Mouse (Mus musculus): ENCODE measurements around the gene C1qtnf12.
A peak's percentile ranks its signal among the peaks of the same experiment; 100 is the strongest.

The C1qtnf12 gene

DNA sequence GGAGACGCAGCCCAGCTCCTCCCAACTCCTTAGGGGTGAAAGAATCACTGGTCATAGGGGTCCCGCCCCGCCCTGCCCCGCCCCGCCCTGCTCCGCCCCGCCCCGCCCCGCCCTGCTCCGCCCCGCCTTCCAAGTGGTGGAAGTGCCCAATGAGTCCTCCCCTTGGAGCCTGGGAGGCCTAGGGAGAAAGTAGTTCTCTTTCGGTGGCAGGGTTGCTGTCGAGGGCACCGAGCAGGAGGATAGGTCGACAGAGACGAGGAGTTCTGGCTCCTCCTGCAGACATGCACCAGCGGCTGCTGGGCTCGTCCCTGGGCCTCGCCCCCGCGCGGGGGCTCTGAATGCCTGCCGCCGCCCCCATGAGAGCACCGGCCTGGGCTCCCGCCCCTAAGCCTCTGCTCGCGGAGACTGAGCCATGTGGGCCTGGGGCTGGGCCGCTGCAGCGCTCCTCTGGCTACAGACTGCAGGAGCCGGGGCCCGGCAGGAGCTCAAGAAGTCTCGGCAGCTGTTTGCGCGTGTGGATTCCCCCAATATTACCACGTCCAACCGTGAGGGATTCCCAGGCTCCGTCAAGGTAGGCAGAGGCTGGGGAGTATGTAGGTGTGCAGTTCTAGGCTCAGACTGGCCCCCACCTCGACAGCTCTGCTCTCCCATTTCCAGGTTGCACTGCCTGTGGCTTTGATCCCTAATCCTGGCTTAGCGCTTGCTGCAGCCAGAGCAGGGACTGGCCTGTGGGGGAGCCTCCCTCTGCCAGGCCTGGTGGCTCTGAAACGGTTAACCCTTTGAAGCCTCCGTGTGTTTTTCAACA is at the start of gene C1qtnf12:
Gene C1qtnf12 (plus strand): TSS at position 152 of the 805 bp plus-strand sequence.
- DNase-seq (ENCODE audit: low spot score): peak; percentile 27

DNA sequence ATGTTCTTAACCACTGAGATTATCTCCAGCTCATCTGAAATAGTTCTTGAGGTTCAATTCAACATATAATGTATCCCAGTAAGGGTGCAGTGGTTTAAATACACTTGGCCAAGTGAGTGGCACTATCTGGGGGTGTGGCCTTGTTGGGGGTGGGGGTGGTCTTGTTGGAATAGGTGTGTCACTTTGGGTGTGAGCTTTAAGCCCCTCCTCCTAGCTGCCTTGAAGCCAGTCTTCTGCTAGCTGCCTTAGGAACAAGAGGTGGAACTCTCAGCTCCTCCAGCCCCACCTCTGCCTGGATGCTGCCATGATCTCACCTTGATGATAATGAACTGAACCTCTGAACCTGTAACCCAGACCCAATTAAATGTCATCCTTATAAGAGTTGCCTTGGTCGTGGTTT is 30.1 kb upstream of the C1qtnf12 start:
- DNase-seq (ENCODE audit: low spot score): no peak

DNA sequence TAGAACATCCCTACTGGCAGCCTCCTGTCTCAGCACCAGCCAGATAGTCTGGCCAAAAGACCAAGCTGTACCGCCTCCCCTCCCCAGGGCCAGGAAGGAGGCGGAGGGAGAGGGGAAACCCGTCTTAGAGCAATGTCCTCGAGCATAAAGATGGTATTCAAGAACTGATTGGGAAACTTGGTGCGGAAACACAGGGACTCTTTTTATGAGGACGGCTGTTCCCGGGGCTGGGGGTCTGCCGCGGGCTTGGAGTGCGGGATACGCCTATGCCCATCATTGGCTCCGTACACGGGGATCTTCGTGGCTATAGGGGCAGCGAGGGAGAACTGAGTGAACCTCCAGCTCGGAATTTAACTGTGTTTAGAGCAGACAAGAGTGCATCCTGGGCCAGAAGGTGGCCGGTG is 19.1 kb upstream of the C1qtnf12 start:
- DNase-seq (ENCODE audit: low spot score): no peak

DNA sequence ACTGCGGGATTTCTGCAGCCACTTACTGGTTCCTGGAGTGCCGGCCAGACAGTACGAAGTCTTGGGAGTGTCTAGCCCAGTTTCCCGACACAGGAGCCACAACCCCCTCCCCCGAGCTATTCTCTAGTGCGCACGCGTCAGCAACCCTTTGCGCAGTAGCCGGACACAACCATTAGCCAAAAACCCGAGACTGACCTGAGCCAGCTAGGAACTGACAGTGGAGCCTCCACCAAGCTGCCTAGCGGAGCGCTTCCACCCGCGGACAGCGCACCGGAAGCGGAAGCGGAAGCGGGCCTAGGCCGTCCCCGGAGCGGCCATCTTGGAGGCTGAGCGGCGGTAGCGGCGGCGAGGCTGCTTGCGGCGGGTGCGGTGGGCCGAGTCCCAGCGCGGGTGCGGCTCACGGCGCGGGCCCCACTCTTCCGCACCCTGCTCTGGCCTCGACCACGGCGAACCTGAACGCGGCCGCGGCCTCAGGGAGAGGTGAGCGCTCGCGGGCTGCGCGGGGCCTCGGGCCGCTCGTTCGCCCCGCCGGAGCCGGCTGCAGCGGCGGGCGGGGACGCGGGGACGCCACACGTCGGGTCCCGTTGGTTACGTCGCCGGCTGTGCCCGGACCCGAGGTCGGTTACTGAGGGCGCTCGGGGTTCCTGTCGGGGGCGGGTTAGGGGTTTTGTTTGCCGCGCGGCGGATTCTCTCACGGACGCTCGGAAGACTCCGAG is 18.4 kb upstream of the C1qtnf12 start, which contains the start of gene Ube2j2:
Gene Ube2j2 (plus strand): TSS at position 298 of the 716 bp plus-strand sequence.
- peak; percentile 94 for DNase-seq (ENCODE audit: low spot score)

DNA sequence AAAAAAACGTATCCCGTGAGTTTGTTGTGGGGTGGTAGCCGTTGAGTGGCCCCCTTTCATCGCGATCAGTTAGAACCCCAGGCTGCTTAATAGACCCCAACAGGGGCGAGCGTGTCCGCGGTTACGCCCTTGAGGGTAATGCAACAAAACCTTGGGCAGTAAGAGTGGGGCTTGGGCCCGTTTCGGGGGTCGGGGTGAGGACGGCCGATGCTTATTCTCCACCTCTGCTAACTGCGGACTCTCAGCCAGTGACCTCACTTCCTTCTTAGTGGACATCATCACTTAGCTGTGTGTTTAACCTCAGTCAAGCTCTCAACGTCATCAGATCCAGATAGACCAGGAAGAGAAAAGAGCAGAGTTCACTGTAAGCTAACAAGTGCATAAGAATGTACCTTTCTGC is 17.8 kb upstream of the C1qtnf12 start:
- DNase-seq (ENCODE audit: low spot score): no peak

DNA sequence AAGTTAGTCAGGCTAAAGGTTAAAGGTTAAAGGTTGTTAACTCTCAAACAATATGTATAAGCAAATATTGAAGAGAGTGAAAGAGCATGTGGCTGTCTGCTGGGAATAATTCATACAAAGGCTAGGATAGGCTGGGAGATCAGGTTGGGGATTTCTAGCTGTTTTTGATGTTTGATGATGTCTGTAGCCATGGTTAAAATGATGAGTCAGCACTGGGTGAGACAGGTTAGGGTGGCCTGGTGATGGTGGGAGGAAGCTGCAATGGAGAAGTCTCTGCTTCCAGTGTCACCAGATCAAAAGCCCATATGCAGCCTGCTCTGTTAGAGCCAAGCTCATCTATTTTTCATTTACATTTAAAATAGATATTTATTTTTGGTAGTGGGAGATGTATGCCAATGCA is 15.0 kb upstream of the C1qtnf12 start:
- DNase-seq (ENCODE audit: low spot score): no peak

DNA sequence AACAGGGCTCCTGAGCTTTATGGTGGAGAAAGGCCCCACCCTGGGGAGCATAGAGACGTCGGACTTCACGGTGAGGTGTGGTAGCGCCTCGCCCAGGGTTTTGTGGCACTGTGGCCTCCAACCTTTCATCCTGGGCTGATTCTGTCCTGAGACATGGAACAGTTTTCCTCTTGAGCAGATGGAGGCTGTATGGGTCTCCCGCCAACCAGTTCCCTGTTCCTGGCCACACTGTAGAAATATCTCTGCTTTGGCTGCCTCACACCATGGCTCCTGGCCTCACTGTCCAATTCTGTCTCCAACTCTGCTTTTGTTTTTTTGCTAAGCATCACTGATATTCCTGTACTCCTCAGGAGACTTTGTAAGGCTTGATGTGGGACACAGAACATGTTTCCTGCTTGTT is 6.6 kb upstream of the C1qtnf12 start:
- DNase-seq (ENCODE audit: low spot score): no peak

DNA sequence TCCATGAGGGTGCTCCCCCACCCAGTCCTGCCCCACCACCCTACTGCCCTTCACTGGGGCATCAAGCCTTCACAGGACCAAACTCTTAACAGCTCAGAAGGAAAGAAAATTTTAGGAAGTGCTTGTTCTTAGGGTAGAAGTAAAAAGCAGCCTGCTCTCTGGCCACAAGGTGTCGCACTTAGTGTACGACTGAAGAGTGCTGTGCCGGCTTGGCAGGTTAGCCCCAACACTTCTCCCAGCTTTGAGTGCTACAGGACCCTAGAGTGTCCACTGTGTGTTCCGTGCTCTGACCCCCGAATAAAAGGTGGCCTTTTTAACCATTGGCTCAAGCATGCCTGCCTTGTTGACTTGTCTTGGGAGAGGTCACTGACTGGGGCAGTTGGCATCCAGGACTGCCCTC is 2.8 kb upstream of the C1qtnf12 start:
- peak; percentile 38 for DNase-seq (ENCODE audit: low spot score)

DNA sequence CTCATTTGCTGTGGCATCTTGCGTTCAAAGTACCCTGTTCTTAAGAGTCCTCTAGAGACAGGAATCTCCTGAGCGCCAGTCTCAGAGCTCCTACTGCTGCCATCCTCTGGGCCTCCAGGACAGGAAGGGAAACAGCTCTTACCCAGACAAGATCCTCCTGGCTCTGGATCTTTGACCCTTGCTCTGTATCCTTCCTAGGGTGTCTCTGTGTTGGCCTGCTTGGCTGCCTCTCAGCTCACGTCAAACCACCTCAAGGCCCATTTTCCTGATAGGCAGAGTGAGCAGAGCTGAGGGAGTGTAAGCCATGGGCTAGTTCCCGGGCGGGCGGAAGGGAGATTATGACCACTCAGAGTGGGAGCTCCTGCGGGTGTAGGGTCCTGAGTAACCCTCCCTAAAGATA is 988 bp downstream of the C1qtnf12 start:
- DNase-seq (ENCODE audit: low spot score): no peak

DNA sequence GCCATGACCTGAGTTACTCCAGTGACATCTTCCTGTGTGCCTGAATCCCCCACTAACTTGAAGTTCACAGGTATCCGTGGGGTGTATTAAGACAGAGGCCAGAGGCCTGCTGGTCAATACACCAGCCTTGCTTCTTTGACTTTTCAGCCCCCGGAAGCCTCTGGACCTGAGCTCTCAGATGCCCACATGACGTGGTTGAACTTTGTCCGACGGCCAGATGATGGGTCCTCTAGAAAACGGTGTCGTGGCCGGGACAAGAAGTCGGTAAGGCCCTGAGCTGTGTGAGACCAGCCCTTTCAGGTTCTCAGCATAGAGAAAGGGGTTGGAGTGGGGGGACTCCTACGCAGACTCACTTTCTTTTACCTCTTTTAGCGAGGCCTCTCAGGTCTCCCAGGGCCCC is 2.3 kb downstream of the C1qtnf12 start:
- DNase-seq (ENCODE audit: low spot score): no peak

DNA sequence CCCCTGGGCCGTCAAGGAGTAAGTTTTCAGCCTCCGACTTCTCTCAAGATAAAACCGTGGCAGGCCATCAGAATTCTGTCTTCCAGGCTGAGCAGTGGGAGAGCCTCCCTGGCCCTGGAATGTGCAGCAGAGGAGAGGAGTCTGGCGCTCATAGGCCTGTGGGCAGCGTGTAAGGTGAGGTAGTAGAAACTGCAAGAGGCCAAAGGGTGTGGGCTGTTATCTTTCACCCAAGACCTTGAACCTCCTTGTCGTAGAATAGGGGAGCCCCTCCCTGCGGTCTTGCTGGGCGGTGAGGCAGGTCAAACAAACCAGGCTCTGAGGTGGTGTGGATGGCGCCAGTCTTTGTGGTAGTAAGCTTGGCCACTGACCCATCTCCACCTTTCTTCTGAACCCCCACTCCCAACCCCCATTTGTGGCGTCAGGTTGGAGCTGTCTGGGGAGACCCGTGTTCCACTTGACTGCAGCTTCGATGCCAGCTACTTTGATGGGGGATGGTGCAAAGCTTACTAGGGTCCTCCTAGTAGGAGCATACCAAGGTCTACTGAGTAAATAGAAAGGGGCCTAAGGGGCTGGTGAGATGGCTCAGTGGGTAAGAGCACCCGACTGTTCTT is 7.0 kb downstream of the C1qtnf12 start:
- no peak for DNase-seq (ENCODE audit: low spot score)

DNA sequence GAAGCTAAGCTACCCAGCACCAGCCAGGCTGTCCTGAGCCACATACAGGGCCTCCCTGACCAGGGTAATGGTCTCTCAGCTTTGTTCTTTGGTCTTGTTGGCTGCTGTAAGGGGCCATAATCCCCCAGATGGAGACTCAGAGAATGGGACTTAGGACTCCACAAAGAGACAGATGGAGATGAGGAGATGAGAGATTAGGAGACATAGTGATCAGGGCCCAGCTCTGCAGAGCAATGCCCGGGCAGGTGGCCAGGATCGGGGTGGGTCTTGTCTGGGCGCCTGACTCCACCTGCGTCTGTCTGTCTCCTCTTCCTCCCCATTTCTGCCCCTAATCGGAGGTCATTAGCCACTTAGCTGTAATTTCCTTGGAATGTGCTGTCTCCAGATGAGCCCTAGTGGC is 8.2 kb downstream of the C1qtnf12 start:
- DNase-seq (ENCODE audit: low spot score): no peak

DNA sequence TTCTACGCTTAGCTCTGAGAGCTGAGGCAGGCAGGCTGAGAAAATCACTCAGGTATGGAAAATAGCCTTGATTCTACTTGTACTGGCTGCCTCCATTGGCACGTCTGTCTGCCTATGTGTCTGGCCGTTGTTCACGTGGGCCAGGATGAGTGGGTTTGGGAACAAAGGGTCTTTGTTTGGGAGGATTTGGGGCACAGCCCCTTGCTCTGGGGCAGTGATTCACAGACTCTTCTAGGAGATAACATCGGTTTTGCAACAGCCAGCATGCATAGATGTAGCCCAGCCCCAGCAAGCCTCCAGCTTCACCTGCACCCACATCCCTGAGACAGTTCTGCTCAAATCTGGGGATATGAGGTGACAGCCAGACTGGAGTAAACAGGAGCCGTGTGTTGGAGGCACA is 10.5 kb downstream of the C1qtnf12 start:
- DNase-seq (ENCODE audit: low spot score): no peak

DNA sequence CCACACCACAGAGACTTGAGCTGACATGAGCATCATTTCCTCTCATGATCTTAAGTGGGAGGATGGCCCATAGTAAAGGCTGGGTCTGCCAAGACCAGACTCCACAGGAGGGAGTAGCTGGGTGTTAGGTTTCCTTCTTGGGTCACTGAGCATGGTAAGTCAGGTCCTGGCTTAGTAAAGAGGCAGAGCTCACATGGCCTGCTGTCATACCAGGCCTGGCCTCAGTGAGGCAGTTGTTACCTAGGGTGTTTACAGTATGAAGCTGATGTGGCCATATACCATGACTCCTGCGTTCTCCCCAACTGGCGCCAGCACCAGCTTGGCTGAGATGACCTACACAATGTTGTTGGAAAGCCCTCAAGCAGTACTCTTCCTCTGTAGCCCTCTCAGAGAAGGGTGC is 11.1 kb downstream of the C1qtnf12 start:
- DNase-seq (ENCODE audit: low spot score): no peak

DNA sequence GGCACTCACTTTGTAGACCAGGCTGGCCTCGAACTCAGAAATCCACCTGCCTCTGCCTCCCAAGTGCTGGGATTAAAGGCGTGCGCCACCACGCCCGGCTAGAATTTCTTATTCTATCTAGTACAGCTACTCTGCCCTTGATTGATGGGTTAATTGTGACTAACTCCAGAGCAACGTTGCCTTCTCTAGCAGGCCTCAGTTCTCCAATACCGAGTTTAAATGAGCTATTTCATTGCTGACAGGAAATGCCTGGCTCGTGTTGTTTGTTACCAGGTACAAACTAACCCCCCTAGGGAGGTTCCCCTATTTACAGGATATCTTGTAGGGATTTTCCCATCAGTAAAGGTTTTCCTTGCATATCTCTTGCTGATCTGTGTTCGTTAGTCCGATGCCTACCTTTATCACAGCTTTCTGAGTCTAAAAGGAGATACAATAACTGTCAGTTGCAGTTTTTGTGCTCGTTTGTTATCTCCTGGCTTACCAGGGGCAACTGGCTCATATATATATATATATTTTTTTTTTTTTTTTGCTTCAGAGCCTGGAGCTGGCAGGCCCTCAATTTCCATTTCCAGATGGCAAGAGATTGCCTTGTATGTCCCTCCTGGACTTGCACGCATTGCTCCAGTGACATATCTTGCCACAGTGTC is 19.4 kb downstream of the C1qtnf12 start:
- no peak for DNase-seq (ENCODE audit: low spot score)

DNA sequence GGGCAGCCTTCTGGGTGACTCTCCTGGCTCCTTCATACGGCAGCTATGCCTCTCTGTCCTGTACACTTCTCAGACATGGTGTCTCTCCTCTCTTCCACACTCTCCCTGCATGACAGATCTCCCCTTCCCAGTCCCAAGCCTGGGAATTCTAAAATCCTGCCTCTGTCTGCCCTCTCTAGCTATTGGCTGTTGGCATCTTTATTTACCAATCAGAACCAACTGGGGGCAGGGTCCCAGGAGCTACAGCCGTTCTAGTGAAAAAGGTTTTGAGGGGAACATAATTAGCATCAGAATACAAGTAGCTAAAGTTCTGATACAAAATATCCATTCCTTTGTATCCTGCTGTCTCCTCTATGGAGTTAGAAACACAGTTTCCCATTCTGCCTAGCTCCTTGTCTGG is 21.7 kb downstream of the C1qtnf12 start:
- DNase-seq (ENCODE audit: low spot score): no peak

DNA sequence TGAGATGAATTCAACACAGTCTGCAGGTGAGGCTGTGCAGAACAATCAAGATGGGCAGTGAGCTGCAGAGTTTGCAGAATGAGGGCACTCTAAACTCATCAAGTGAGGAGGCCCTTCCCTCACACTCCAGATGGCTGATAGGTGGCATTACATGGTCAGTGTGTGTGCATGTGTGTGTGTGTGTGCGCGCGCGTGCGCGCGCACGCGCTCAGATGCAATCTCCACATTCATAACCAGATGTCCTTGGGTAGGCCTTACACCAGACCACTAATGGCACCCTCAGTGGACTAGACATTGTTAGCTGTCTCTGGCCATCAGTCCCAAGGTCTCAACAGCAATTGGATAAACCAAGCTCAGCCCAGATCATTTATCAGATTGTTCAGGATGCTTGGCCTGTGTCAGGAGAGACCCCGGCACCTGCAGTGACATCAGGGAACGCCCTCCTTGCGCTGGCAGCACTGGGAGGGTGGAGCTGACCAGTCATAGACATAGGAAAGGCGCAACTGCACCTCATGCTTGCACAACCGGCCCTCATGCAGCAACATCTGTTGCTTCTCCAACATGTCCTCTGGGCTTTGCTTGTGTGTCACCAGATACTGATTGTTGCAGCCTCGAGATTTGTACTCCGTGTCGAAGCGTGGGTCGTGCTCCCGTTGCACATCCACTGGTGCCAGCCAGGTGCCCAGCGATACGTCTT is 29.2 kb downstream of the C1qtnf12 start:
- no peak for DNase-seq (ENCODE audit: low spot score)

DNA sequence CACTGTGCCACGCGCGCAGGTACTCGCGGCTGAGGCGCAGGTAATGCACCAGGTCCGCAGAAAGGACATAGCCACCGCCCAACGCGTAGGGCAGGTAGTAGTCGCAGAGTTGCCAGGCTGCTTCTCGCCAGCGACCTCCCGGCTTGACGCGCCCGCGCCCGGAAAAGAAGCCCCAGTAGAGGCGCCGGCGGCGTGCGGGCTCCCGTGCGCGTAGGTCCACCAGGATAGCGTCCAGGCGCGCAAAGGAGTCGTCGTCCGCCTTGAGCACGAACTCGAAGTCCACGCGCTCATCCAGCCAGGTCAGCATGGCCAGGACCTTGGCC is 29.8 kb downstream of the C1qtnf12 start:
- no peak for DNase-seq (ENCODE audit: low spot score)

DNA sequence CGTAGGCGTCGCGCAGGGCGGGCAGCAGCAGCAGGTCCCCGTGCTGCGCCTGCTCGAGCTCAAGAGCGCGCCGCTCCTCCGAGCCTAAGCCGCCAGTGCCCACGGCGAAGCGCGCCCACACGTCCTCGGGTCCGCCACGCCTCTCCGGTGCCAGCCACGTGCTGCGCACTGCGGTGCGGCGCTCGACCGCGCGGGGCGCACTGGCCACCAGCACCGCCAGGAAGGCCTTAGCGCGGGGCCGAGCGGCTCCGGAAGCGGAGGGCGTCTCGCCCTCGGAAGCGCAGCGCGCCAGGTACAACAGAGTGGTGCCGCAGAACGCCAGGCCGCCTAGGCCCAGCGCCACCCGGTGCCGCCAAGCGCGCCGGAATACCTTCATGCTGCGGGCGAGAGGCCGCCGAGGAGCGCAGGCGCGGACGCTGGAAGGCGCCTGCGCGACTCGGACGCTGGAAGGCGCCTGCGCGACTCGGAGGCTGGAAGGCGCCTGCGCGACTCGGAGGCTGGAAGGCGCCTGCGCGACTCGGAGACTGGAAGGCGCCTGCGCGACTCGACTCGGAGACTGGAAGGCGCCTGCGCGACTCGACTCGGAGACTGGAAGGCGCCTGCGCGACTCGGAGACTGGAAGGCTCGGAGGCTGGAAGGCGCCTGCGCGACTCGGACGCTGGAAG is 30.3 kb downstream of the C1qtnf12 start, which contains the start of the genes B3galt6 and Sdf4:
Gene B3galt6 (minus strand): TSS at position 409 of the 665 bp plus-strand sequence.
Gene Sdf4 (plus strand): TSS at position 632 of the 665 bp plus-strand sequence.
- peak; percentile 72 for DNase-seq (ENCODE audit: low spot score)

DNA sequence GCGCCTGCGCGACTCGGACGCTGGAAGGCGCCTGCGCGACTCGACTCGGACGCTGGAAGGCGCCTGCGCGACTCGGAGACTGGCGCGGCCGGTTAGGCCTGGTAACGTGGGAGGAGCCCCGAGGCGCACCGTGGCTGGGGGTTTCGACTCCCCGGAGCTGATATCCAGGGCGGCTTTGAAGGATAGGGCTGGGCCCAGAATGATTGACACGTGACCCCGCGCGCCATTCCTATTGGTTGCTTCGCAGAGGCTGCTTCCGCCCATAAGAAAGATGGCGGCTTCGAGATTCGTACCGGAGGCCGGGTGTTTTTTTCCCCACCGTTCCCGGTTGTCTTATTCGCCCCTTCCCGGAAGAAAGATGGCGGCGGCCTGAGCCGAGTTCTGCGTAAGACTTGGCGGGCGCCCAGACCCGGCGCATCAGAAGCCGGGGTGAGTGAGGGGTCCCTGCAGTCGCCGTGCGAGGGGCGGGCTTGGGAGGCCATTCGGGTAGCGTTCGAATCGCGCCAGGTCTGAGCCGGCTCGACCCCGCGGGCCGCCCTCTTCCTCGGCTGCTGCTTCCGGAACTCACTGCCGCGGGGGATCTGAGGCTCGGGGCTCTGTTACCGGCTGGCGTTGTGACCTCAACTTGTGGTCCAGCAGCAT is 30.9 kb downstream of the C1qtnf12 start:
- DNase-seq (ENCODE audit: low spot score): peak; percentile 97

DNA sequence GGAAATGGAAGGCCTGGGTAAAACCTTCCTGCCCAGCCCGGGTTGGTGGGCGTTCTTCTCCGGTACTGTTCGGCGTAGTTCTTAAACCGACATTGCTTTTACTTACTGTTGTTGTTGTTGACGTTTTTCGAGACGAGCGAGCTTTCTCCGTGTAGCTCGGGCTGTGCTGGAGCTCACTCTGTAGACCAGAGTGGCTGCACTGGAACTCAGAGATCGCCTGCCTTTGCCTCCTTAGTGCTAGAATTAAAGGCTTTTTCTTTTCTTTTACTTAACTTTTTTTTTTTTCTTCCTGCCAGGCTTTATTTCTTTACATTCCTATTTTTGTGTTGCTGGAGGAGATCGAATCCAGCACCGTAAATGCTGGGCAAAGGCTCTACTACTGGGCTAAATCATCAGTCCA is 31.5 kb downstream of the C1qtnf12 start:
- DNase-seq (ENCODE audit: low spot score): no peak
